Mouse (Mus musculus) kidney, embryonic 14.5 days (tissue): ENCODE results near the gene Lrrc36. TPM values are rescaled to one million over a fixed set of nuclear protein-coding genes. Genes with fewer than 3 reads are reported as not detected.

ENCODE experiments used
- ATAC-seq: fragments of 200-750 bp; cut with Nextera tagmentation; 2 replicates; pipeline ENCODE4 v1.8.0; 2017; ENCODE audit warnings: moderate number of reproducible peaks, mild to moderate bottlenecking, moderate TSS enrichment, moderate library complexity; ENCODE audit not compliant: low FRiP score, low TSS enrichment
- H3K27ac ChIP-seq: fragments of 300-500 bp; sonication (generic); 2 replicates; pipeline ENCODE4 v1.5.1; 2014; ENCODE audit warnings: low read depth, mild to moderate bottlenecking, low read length, moderate library complexity, mixed read lengths
- H3K27me3 ChIP-seq: fragments of 300-500 bp; sonication (generic); 2 replicates; pipeline ENCODE4 v1.6.1; 2014; ENCODE audit warnings: mild to moderate bottlenecking, low read length; ENCODE audit not compliant: control insufficient read depth, insufficient read depth
- H3K36me3 ChIP-seq: fragments of 300-500 bp; sonication (generic); 2 replicates; pipeline ENCODE4 v1.6.1; 2014; ENCODE audit warnings: low read length, mixed read lengths; ENCODE audit not compliant: control insufficient read depth, insufficient read depth
- H3K4me1 ChIP-seq: fragments of 300-500 bp; sonication (generic); 2 replicates; pipeline ENCODE4 v1.6.1; 2014; ENCODE audit warnings: low read length, mixed read lengths; ENCODE audit not compliant: control insufficient read depth, insufficient read depth
- H3K4me2 ChIP-seq: fragments of 300-500 bp; sonication (generic); replicated peaks from 2 replicates; pipeline ENCODE4 v1.6.1; 2014; ENCODE audit warnings: low read depth, mild to moderate bottlenecking, low read length
- H3K4me3 ChIP-seq: fragments of 300-500 bp; sonication (generic); 2 replicates; pipeline ENCODE4 v1.5.1; 2014; ENCODE audit warnings: mild to moderate bottlenecking, low read length
- H3K9ac ChIP-seq: fragments of 300-500 bp; sonication (generic); 2 replicates; pipeline ENCODE4 v1.6.1; 2014; ENCODE audit warnings: low read depth, mild to moderate bottlenecking, low read length, moderate library complexity
- H3K9me3 ChIP-seq: fragments of 300-500 bp; sonication (generic); 2 replicates; pipeline ENCODE4 v1.6.1; 2016; ENCODE audit warnings: low read length; ENCODE audit not compliant: control insufficient read depth
- WGBS: fragments of 180-500 bp; shearing (Covaris S2); extraction: QIAGEN DNeasy Blood & Tissue Kit; methylation state at CpG from one replicate; pipeline ENCODE4 v1.1.7; 2014; 5-methylcytosine and 5-hydroxymethylcytosine counted together
- polyA plus RNA-seq: library from polyadenylated mRNA; unstranded; fragments of >200 nt; fragmentation: Nextera tagmentation; extraction: Ambion mirVana; gene quantifications from 2 replicates; pipeline ENCODE4 v1.2.1, GENCODE M21; 2014

Gene Lrrc36
- polyA plus RNA-seq, 1 experiment from 2014 or later, result not detected

DNA sequence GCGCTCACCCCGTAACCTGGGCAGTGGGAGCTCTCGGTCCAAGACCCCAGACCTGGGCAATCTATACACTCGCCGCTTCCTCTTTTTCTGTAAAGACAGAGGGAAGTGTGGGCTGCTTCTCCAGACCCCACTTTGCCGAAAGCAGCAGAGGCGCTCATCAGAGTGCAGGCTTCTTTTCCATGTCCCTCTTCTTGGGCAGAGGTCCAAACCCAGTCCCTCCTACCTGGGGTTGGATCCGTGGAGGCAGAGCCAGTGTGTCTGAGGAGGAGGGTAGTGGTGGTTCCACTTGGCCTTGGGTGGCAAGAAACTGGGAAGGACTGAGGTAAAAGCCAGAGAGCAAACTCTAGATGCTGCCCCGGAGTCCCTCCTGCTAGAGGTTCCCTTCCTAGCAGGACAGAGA, 59.6 kb downstream of the Lrrc36 start:
- H3K9ac ChIP-seq, result no peak overlapping the region
- no peak overlapping the region for H3K27ac ChIP-seq
- peaks cover 4% of the 10 kb centered on the region for H3K27me3 ChIP-seq
- H3K4me1 ChIP-seq, result peaks cover 24% of the 10 kb centered on the region
- peaks cover 8% of the 10 kb centered on the region; the same call in 1 of the 2 replicates for H3K36me3 ChIP-seq
- ATAC-seq, result no peak
- no peaks in the 10 kb centered on the region for H3K9me3 ChIP-seq
- H3K4me3 ChIP-seq, result no peak overlapping the region
- no peak overlapping the region for H3K4me2 ChIP-seq
- WGBS, result 69% methylated on average over 9 of the region's 9 CpGs

DNA sequence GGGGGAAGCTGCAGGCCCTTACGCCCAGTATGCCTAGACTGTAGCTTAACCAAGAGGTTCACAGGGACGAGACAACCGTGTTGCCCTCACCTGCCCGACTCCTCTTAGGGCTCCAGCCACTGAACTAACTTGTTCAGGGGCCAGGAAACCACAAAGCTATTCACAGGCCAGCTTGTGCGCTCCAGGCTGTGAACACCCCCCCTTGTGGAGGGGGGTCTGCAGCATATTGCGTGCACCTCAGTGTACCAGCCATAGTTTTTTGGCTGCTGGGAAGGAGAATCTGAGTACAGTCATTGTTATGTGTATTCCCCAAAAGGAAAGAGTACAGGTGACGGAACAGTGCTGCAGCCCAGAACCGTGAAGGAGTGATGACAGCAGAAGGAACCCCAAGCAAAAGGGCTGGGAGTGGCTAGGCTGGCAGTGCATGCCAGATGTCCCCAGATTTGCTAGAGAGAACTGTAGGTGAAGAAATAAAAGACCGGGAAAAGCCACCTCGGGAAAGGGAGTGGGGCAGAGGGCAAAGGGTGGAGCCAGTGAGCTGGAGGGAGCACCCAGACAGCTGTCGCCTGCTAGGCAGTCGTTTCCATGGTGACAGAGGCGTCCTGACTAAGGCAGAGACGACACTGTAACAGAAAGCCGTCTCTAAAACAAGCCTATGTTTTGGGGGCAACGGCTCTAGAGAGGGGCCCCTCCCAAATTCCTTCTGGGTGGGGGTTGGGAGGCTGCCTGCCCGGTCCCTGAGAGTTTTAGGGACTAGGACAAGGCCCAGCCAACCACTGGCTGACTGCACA, 60.6 kb downstream of the Lrrc36 start:
- H3K9ac ChIP-seq, result no peak overlapping the region
- H3K27ac ChIP-seq, result no peak overlapping the region

DNA sequence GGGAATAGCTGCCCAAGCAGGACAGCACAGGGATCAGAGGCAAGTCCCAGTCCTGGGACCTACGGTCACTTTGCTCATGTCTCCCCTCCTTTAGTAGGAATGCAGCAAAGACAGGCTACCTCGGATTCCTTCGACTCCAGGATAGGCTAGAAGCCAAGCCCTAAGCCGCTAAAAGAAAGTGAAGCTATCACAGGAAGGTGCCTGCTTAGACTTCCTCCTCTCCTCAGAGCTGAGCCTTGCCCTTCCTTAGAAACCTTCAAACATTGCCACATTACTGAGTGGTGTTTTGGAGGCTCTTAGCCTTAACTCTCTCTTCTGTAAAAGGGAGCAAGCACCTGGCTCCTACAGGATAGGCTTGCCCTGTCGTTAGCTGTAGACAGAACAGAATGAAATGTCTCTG, 61.3 kb downstream of the Lrrc36 start:
- peaks cover 24% of the 10 kb centered on the region for H3K4me1 ChIP-seq
- no peak overlapping the region for H3K4me3 ChIP-seq
- H3K27me3 ChIP-seq, result peaks cover 4% of the 10 kb centered on the region
- 44% methylated on average over 5 of the region's 5 CpGs for WGBS
- no peak for ATAC-seq
- no peak overlapping the region for H3K9ac ChIP-seq
- no peak overlapping the region for H3K4me2 ChIP-seq
- peaks cover 13% of the 10 kb centered on the region for H3K36me3 ChIP-seq
- H3K9me3 ChIP-seq, result no peaks in the 10 kb centered on the region
- no peak overlapping the region for H3K27ac ChIP-seq

More for the DNA sequence above, 60.6 kb downstream of the Lrrc36 start:
- Histone ChIP-seq H3K4me2 (no peak overlapping the region), H3K4me3 (no peak overlapping the region), H3K36me3 (peaks cover 13% of the 10 kb centered on the region), H3K9me3 (no peaks in the 10 kb centered on the region), H3K27me3 (peaks cover 4% of the 10 kb centered on the region), H3K4me1 (peaks cover 24% of the 10 kb centered on the region)
- no peak for ATAC-seq
- 35% methylated on average over 17 of the region's 17 CpGs for WGBS

DNA sequence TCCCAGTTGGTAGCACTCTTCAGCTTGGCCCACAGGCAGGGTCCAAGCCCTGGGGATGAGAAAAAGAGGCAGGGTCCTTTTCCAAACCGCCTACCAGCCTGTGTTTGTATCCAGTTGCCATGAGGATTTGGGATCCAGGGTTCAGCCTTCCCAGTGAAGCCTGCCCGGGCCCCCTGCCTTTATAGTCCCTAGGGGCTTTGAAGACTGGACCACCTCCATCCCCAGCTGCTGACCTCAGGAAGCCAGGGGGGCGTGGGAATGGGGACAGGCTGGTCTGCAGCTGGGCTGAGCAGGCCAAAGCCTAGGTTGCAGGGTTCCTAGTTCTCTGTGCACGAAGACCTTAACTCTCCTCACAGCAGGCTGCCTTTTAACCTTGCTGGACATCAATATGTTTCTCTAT, 61.9 kb downstream of the Lrrc36 start:
- H3K27ac ChIP-seq, result no peak overlapping the region
- H3K9me3 ChIP-seq, result no peaks in the 10 kb centered on the region
- peaks cover 4% of the 10 kb centered on the region for H3K27me3 ChIP-seq
- peaks cover 23% of the 10 kb centered on the region for H3K4me1 ChIP-seq
- no peak overlapping the region for H3K9ac ChIP-seq
- 50% methylated on average over 4 of the region's 4 CpGs for WGBS
- ATAC-seq, result no peak
- no peak overlapping the region for H3K4me2 ChIP-seq
- H3K36me3 ChIP-seq, result peaks cover 13% of the 10 kb centered on the region
- no peak overlapping the region for H3K4me3 ChIP-seq

DNA sequence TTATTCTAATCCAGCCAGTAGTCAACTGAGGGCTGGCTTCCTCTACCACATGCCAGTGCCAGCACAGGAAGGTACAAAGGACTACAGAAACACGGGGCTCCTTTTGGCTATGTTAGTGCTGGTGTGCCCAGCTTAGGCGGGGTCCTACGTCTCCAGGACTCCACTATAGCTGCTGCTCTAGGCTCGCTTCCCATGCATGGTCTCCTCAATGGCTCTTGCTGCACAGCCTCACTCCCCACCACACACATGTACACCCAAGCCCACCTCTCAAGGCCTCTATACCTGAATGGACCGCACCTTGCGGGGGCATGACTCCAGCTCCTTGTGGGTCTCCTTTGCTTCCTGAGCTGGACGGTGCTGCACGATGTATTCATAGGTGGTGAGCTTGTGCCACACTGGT, 62.4 kb downstream of the Lrrc36 start:
- no peak overlapping the region for H3K4me3 ChIP-seq
- no peak overlapping the region for H3K9ac ChIP-seq
- peaks cover 18% of the 10 kb centered on the region for H3K4me1 ChIP-seq
- peaks cover 4% of the 10 kb centered on the region for H3K27me3 ChIP-seq
- no peak overlapping the region for H3K27ac ChIP-seq
- peaks cover 13% of the 10 kb centered on the region for H3K36me3 ChIP-seq
- ATAC-seq, result no peak
- WGBS, result 94% methylated on average over 8 of the region's 8 CpGs
- H3K9me3 ChIP-seq, result no peaks in the 10 kb centered on the region
- no peak overlapping the region for H3K4me2 ChIP-seq

DNA sequence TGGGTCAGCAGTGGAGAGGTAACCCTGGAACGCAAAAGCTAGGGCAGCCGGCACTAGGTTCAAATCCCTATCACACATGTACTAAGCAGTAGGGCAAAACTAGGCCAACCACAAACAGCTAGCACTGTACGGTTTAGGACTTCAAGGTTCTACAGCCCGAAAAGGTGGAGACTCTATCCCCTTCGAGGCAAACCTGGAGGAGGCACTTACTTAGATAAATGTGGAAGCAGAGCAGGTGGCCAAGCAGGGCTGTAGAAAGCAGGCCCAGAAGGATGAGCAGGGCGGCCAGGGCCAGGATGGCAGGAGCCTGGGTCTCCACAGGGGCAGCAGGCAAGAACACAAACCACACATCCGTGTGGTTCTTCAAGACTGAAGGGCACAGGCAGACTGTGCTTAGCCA, 62.8 kb downstream of the Lrrc36 start:
- peaks cover 18% of the 10 kb centered on the region for H3K4me1 ChIP-seq
- peaks cover 13% of the 10 kb centered on the region for H3K36me3 ChIP-seq
- H3K27me3 ChIP-seq, result peaks cover 4% of the 10 kb centered on the region
- WGBS, result 93% methylated on average over 7 of the region's 7 CpGs
- no peak overlapping the region for H3K4me3 ChIP-seq
- H3K9ac ChIP-seq, result no peak overlapping the region
- no peak overlapping the region for H3K27ac ChIP-seq
- H3K4me2 ChIP-seq, result no peak overlapping the region
- no peak for ATAC-seq
- no peaks in the 10 kb centered on the region for H3K9me3 ChIP-seq

DNA sequence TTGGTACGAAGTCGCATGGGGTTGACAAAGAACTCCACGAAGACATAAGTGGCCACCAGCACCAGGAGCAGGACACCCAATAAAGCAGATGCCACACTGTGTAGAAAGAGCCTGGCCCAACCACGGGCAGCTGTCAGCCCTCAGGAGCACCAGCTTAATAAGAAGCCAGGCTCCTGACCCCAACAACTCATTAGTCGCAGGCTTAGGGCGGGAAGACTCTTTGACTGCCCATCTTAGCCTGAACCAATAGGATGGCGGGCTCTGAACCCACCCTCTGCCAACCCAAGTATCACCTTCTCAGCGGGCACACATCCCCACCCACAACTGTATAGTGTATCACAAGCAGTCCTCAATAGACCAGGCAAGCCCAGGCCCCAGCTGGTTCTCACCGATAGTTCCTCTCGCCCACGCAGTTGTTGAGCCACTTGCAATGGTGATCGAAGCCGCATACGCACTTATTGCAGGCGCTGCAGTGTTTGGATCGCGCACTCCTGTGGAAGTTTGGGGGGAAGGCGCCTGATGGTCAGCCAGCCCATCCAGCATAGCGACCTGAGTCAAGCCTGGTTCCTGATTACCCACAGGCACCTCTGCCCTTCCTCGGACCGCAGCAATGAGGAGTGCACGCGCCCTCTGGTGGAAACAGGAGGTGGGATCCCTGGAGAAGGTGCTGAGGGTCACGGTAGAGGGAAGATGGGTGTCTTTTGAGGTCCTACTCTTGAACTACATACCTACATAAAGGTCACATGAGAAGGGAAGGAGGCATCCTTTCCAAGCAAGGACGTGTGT, 63.5 kb downstream of the Lrrc36 start:
- peaks cover 4% of the 10 kb centered on the region for H3K27me3 ChIP-seq
- H3K9ac ChIP-seq, result no peak overlapping the region
- peak; percentile 7; the same call in 1 of the 2 replicates for ATAC-seq
- H3K36me3 ChIP-seq, result peaks cover 13% of the 10 kb centered on the region
- H3K27ac ChIP-seq, result no peak overlapping the region
- H3K4me3 ChIP-seq, result no peak overlapping the region
- 42% methylated on average over 25 of the region's 25 CpGs for WGBS
- H3K4me2 ChIP-seq, result no peak overlapping the region
- peaks cover 18% of the 10 kb centered on the region for H3K4me1 ChIP-seq
- no peaks in the 10 kb centered on the region for H3K9me3 ChIP-seq

DNA sequence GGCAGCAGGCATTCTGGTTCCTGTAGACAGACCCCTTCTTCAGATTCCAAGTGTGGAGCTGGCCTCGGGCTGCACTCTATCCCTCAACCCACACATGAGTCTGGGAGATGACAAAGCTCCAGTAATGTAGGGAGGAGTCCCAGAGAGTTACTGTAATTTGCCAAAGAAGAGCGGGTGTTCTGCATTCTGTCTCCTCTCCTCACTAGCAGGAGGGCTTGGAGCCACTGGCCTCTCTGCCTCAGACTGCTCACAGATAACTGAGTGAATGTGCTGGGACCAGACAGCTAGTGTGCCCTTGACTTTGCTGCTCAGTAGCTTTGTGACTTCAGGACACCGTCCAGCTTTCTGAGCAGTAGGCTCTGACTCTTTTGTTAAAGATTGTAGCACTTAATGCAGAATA, 64.4 kb downstream of the Lrrc36 start:
- ATAC-seq, result no peak
- Histone ChIP-seq H3K27ac (no peak overlapping the region), H3K4me1 (peaks cover 18% of the 10 kb centered on the region), H3K9me3 (no peaks in the 10 kb centered on the region), H3K4me2 (no peak overlapping the region), H3K4me3 (no peak overlapping the region), H3K36me3 (peaks cover 13% of the 10 kb centered on the region), H3K27me3 (peaks cover under 1% of the 10 kb centered on the region; the same call in 1 of the 2 replicates), H3K9ac (no peak overlapping the region)
- 83% methylated on average over 3 of the region's 3 CpGs for WGBS

DNA sequence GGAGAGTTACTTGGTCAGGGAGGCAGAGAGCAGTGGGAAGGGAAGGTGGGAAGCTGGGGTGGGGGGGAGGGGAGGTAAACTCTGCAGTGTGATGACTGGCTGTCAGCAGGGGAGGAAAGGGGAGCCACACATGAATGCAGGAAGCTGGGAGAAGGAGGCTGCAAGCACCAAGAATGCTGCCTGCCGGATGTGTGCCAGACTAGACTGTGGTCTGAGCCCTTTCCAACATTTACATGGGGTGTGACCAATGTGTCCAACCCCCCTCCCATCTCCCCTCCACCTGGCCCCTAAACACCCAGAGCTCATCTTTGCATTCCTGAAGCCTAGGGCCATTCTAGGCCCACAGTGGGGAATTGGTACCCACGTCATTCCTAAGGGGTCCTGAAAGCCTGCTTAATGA, 67.6 kb downstream of the Lrrc36 start:
- Histone ChIP-seq H3K36me3 (peaks cover 12% of the 10 kb centered on the region), H3K9me3 (no peaks in the 10 kb centered on the region), H3K4me1 (peaks cover 7% of the 10 kb centered on the region; the same call in 1 of the 2 replicates), H3K4me2 (no peak overlapping the region), H3K27me3 (no peaks in the 10 kb centered on the region), H3K27ac (no peak overlapping the region; the same call in 1 of the 2 replicates), H3K4me3 (no peak overlapping the region), H3K9ac (no peak overlapping the region)
- WGBS, result 37% methylated on average over 2 of the region's 2 CpGs
- no peak for ATAC-seq
